ENCODE assay signal across 9 mouse cellular contexts in the genomic region with DNA sequence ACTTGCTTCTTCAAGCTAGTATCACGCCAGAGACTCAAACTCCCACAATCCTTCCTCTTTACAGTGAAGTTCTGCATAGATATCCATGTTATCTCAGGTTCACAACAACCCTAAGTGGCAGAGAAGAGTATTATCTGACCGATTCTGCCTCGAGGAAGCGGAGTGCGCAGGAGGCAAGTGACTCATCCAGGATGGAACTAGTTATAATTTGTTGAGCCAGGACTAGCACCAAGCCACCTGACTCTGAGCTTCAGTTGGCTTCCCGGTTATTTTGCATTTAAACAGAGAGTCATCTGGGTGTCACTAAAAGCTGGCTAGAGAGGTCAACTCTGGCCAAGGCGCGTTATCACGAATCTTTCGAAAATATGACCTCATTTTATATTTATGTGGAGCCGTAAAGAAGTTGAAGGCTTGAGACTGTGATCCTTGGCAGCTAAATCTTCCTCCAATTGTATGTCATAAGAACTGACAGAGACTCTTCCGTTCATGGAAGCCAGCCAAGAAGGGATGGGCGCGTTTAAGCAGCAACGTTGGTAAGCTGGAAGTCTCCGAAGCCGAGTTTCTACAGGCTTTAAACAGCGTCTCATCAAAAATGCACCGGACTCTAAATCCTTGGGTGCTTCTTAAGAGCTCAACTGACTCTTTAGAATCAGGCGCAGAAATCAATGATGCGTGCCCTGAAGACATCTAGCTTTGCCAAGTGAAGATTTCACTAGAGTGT.
DNase-seq lines count a peak whose midpoint lies in the region; ATAC-seq lines count a peak whose summit lies in the region.
"Had no signal": no experiment of that assay in that cellular context is flagged by ENCODE, and none has a peak within 500 bp of the region (broad histone marks: within the 10 kb centered on the region; RNA-seq: fewer than 3 reads in every experiment).

No protein-coding gene starts in this region.

- H3K4me3 ChIP-seq in midbrain, embryonic 14.5 days (replicated peaks; ENCODE audit: low read depth, low read length): no peak overlapping the region
- no peak overlapping the region for H3K4me3 ChIP-seq in midbrain, embryonic 13.5 days (replicated peaks)
- H3K4me3 ChIP-seq in forebrain, embryonic 11.5 days (ENCODE audit: low read depth, low read length): no peak overlapping the region
- H3K4me3 ChIP-seq: limb, embryonic 15.5 days had no signal

- no peaks in the 10 kb centered on the region for H3K9me3 ChIP-seq in midbrain, embryonic 14.5 days (ENCODE audit: control insufficient read depth, low read length)
- no peaks in the 10 kb centered on the region for H3K9me3 ChIP-seq in midbrain, embryonic 13.5 days
- no peaks in the 10 kb centered on the region for H3K9me3 ChIP-seq in forebrain, embryonic 11.5 days (ENCODE audit: control insufficient read depth, low read length)
- H3K9me3 ChIP-seq: limb, embryonic 15.5 days had no signal

- H3K4me2 ChIP-seq in midbrain, embryonic 14.5 days (ENCODE audit: low read length): no peak overlapping the region
- H3K4me2 ChIP-seq in midbrain, embryonic 13.5 days (replicated peaks): no peak overlapping the region
- H3K4me2 ChIP-seq in forebrain, embryonic 11.5 days (ENCODE audit: low read depth, low read length, severe bottlenecking): no peak overlapping the region
- H3K4me2 ChIP-seq: limb, embryonic 15.5 days had no signal

- no peak overlapping the region for H3K9ac ChIP-seq in midbrain, embryonic 14.5 days (replicated peaks; ENCODE audit: low read length)
- no peak overlapping the region for H3K9ac ChIP-seq in midbrain, embryonic 13.5 days (replicated peaks)
- no peak overlapping the region for H3K9ac ChIP-seq in forebrain, embryonic 11.5 days (ENCODE audit: low read length)
- H3K9ac ChIP-seq: limb, embryonic 15.5 days had no signal

- 70% methylated on average over 21 of the region's 21 CpGs for WGBS in midbrain, embryonic 14.5 days
- WGBS in midbrain, embryonic 13.5 days: 80% methylated on average over 21 of the region's 21 CpGs
- 91% methylated on average over 21 of the region's 21 CpGs for WGBS in forebrain, embryonic 11.5 days

- no peak for ATAC-seq in midbrain, embryonic 14.5 days (ENCODE audit: low FRiP score, low TSS enrichment)
- ATAC-seq in midbrain, embryonic 13.5 days: no peak
- no peak for ATAC-seq in forebrain, embryonic 11.5 days (replicated peaks; ENCODE audit: low FRiP score)

- no peak overlapping the region for H3K27ac ChIP-seq in midbrain, embryonic 14.5 days (replicated peaks; ENCODE audit: low read depth, low read length)
- no peak overlapping the region for H3K27ac ChIP-seq in midbrain, embryonic 13.5 days
- H3K27ac ChIP-seq in forebrain, embryonic 11.5 days (ENCODE audit: low read depth, low read length): no peak overlapping the region
- H3K27ac ChIP-seq: limb, embryonic 15.5 days had no signal

- H3K27me3 ChIP-seq in midbrain, embryonic 14.5 days (ENCODE audit: control insufficient read depth, insufficient read depth, low read length): no peaks in the 10 kb centered on the region
- H3K27me3 ChIP-seq in midbrain, embryonic 13.5 days: no peaks in the 10 kb centered on the region
- H3K27me3 ChIP-seq in forebrain, embryonic 11.5 days (ENCODE audit: control insufficient read depth, insufficient read depth, low read length): no peaks in the 10 kb centered on the region
- H3K27me3 ChIP-seq: limb, embryonic 15.5 days had no signal

- H3K4me1 ChIP-seq in midbrain, embryonic 14.5 days (ENCODE audit: control insufficient read depth, insufficient read depth, low read length): peaks cover 11% of the 10 kb centered on the region; the same call in 1 of the 2 replicates
- peaks cover 16% of the 10 kb centered on the region for H3K4me1 ChIP-seq in midbrain, embryonic 13.5 days (replicated peaks)
- no peaks in the 10 kb centered on the region for H3K4me1 ChIP-seq in forebrain, embryonic 11.5 days (replicated peaks; ENCODE audit: control insufficient read depth, insufficient read depth, low read length)

- peak; percentile 37 for DNase-seq in midbrain, embryonic 14.5 days
- DNase-seq in heart, adult 11 months: peak; percentile 97
- DNase-seq in kidney, adult 9 months: peak; percentile 70
- peak; percentile 50 for DNase-seq in retina, postnatal 1 day
- DNase-seq in embryo, embryonic 11 days: no peak
- no peak for DNase-seq in spleen, postnatal 14 days (ENCODE audit: low spot score in 2 of 2)
- no peak for DNase-seq in forebrain, embryonic 11.5 days (ENCODE audit: low spot score)

- H3K36me3 ChIP-seq in midbrain, embryonic 14.5 days (ENCODE audit: control insufficient read depth, insufficient read depth, low read length): no peaks in the 10 kb centered on the region
- H3K36me3 ChIP-seq in midbrain, embryonic 13.5 days: no peaks in the 10 kb centered on the region
- no peaks in the 10 kb centered on the region for H3K36me3 ChIP-seq in forebrain, embryonic 11.5 days (ENCODE audit: control insufficient read depth, insufficient read depth, low read length)
- H3K36me3 ChIP-seq: limb, embryonic 15.5 days had no signal

Comparison
In these comparisons a context has a peak if more than half of its experiments do, and no peak if none do; other contexts are left out.
1. DNase-seq: peak in midbrain, embryonic 14.5 days (single experiment), heart, adult 11 months (single experiment), kidney, adult 9 months (single experiment) and retina, postnatal 1 day (single experiment); none in embryo, embryonic 11 days (single experiment), spleen, postnatal 14 days (0 of 2) and forebrain, embryonic 11.5 days (single experiment).